Mouse (Mus musculus) T-cell, adult 2 months (primary cell): ENCODE data around the gene Ttc21a.
"Not testable (repeated sequence)": the region's sequence is repeated elsewhere in the genome, so short reads cannot be mapped to it uniquely, and the experiment has no call there.

Experiments used
- DNase-seq: peaks from one replicate; pipeline ENCODE4 v3.0.0; 2022; ENCODE audit warnings: low spot score

The Ttc21a gene

DNA sequence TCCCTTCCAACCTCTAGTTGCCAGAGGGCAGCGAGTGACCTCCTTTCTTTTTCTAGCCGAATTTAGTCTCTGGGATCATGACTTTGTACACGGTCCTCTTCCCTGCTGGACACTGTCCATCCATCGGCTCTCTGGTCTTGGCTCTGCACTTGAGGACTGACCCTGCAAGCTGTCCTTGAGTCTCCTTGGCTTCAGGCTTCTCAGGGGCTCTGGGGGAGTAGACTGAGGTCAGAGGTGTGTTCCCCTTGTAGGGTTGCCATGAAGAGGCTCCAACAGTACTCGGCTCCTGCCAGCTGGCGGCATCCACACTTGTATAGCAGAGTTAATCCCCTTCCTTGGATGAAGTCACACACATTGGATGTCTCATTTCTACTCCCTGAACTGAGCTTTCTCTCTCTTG is 62.2 kb downstream of the Ttc21a start:
- no peak for DNase-seq

DNA sequence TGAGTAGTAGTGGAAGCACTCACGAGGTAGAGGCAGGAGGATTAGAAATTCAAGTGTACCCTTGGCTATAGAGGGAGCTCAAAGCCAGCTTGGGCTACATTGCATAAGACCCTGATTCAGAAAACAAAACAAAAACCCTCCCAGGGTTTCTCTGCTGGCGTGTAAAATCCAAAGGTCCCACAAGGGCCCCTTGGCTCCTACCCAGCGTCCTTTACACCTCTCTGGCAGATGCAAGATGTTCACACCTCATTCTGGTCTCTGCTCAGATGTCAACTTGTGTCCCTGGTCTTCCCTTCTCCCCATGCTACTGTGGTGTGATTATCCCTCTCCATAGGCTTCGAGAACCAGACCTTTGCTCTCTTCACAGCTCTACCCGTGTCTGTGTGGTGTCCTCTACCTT is 63.4 kb downstream of the Ttc21a start:
- no peak for DNase-seq

GRCm38 (mm10) chr9:120001945-120002725 is 64.7 kb downstream of the Ttc21a start:
- peak; percentile 67 for DNase-seq

GRCm38 (mm10) chr9:120002893-120003292 is 65.5 kb downstream of the Ttc21a start:
- DNase-seq = no peak

DNA sequence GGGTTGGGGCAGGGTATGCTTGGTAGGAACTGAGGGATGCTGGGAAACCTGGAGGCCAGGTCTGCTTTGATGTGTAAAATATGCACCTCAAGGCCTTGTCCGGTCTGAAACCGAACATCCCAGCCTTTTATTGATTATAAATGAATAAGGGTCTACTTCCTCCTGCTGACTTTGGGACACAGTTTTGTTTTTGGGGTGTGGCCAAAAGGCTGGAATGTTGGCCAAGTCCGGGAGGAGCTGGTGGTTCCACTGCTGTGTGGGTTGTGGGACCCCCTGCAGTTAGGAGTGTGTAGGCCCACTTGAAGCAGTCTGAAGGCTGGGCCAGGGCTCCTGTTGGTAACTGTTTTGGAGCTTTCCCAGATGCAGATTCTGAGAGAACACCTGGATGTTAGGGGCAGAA is 68.5 kb downstream of the Ttc21a start:
- DNase-seq = no peak

GRCm38 (mm10) chr9:120007833-120008232 is 70.4 kb downstream of the Ttc21a start:
- no peak for DNase-seq

DNA sequence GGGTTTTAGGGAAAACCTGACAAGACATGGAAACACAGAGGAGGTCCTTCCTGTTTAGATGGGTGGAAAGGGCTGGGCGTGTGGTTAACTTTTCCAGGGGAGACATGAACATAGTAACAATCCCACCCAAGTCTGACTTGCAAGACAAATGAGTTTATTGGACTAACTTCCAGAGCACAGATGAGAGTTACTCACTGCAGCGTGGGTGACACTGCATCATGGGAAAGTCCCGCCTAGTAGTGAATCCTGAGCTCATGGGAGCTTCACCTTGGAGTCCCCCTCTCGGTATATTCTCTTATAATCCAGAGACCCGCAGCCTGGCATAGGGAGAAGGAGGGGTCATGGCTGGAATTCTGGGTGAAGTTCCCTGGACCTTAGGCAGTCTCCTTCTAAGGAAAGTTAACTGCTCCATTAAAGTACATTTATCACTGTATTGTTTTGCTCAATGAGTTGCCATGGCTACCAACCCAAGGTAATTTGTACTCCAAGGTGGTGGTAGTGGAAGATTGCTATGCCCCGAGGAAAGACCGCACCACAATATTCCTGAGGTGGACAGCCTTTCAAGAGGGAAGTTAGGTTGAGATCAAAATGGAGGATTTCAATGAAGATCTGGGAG is 71.9 kb downstream of the Ttc21a start:
- DNase-seq = no peak

DNA sequence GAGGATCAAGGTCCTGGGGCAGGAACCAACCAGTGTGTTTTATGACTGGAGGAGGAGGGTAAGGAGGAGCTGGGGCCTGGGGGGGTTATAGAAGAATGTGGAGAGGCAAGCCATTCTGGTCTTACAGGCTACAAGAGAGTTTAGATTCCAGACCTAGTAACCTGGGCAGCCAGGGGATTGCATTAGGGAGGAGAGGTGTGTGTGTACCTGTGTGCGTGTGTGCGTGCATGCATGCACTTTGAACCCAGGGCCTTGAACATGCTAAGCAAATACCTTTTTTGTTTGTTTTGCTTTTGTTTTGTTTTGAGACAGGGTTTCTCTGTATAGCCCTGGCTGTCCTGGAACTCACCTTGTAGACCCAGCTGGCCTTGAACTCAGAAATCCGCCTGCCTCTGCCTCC is 72.5 kb downstream of the Ttc21a start:
- DNase-seq = no peak

DNA sequence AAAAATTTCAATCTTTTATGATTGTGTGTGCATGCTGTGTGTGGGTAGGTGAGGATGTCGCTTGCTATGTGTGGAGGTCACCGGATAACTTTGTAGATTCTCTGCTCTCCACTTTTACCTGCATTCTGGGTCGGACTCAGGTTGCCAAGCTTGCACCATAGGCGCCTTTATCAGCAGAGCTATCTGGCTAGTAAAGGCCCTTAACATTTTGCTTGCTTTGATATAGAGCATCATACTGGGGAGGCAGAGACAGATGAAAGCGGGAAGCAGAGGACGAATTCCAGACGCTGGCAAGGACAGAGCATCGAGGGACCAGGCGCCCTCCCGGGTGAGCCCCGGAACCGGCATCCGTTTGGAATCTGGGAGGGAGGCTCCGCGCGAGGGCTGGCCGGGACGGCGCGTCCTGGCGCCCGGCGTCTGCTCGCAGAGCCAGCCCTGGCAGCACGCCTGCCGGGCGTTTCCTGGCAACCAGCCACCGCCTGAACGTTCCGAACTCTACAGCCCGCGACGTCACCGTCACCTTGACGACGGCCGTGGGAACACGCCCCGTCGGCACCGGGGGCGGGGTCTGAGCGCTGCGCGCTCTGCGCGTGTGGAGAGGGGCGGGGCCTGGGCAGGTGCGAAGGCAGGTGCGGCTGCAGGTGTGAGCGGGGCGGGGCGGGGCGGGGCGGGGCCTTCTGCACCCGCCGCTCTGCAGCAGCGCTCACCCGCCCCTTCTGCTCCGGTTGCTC is 73.5 kb downstream of the Ttc21a start:
- DNase-seq = peak; percentile 95

DNA sequence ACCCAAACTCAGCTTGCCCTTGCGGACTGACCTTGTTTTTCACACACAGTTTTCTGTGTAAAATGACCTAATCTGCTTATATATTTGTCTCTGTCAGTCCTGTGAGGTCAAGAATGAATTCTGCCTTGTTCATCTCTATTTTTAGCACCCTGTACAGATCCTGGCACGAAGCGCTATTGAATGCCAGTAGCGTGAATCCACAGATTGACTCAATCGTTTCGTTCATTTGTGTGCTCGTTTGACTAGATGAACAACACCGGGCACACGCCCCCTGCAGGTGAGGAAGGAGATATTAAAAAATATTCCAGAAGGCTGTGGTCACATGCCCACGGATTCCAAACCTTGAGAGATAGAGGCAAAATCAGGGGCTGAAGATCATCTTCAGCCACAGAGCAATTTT is 74.1 kb downstream of the Ttc21a start:
- peak; percentile 63 for DNase-seq

GRCm38 (mm10) chr9:120012161-120012560 is 74.8 kb downstream of the Ttc21a start:
- DNase-seq = not testable (repeated sequence)

GRCm38 (mm10) chr9:120012781-120013180 is 75.4 kb downstream of the Ttc21a start:
- DNase-seq = no peak

GRCm38 (mm10) chr9:120013251-120013820 is 75.9 kb downstream of the Ttc21a start:
- DNase-seq = no peak

DNA sequence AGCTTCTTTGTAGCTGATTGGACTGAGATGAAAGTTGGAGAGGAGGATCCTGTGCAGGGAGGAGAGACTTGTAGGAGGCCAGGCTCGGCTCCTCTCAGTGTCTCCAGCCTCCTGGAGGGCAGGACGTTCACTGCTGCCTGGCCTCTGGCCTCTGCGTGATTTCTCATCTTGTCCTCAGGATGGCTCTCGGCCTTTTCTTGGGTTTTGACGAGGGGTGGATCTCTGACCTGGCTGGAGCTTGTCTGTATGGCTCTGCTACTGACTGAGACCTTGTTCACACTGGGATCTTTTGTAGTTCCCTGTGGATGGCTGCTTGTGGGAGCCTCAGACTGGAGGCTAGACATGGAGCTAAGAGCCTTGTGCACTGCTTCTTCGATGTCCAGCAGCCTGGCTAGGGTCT is 77.4 kb downstream of the Ttc21a start:
- DNase-seq = no peak

- DNase-seq = no peak
Measured at GRCm38 (mm10) chr9:120016956-120017355, 79.5 kb downstream of the Ttc21a start.
